Mouse (Mus musculus) T-helper 1 cell (primary cell): ENCODE results near the gene Lrig2.

Experiments used
- in situ Hi-C: fragments of 300-600 bp; cut with MboI, MseI; formaldehyde crosslinking; loops from one replicate; pipeline ENCODE4 v1.15.1; 2025; ENCODE audit warnings: high pct_unique_total_duplicates

The Lrig2 gene

GRCm38 (mm10) chr3:104434246-104434696 lies 77.4 kb downstream of the Lrig2 start:
- in situ Hi-C loops = loop anchor here (25.0 kb wide), 1 partner anchor 622 kb away; the partner anchor contains the start of genes Ap4b1, Dclre1b and Gm43064

GRCm38 (mm10) chr3:104432651-104433050 lies 79.1 kb downstream of the Lrig2 start:
- in situ Hi-C loops = loop anchor here (25.0 kb wide), 1 partner anchor 620 kb away; the partner anchor contains the start of genes Ap4b1, Dclre1b and Gm43064

- in situ Hi-C loops = loop anchor here (25.0 kb wide), 1 partner anchor 620 kb away; the partner anchor contains the start of genes Ap4b1, Dclre1b and Gm43064
Observed at GRCm38 (mm10) chr3:104431848-104432159, 79.9 kb downstream of the Lrig2 start.

GRCm38 (mm10) chr3:104431156-104431847 lies 80.4 kb downstream of the Lrig2 start:
- in situ Hi-C loops = loop anchor here (25.0 kb wide), 1 partner anchor 619 kb away; the partner anchor contains the start of genes Ap4b1, Dclre1b and Gm43064

- in situ Hi-C loops = loop anchor here (25.0 kb wide), 1 partner anchor 615 kb away; the partner anchor contains the start of genes Ap4b1, Dclre1b and Gm43064
Observed at GRCm38 (mm10) chr3:104427354-104427753, 84.4 kb downstream of the Lrig2 start.

GRCm38 (mm10) chr3:104424346-104424745 lies 87.4 kb downstream of the Lrig2 start:
- in situ Hi-C loops = no loop called here

- in situ Hi-C loops = no loop called here
Observed at GRCm38 (mm10) chr3:104420929-104421328, 90.8 kb downstream of the Lrig2 start.

GRCm38 (mm10) chr3:104419990-104420389 lies 91.7 kb downstream of the Lrig2 start:
- in situ Hi-C loops = no loop called here

GRCm38 (mm10) chr3:104416806-104417205 lies 94.9 kb downstream of the Lrig2 start:
- in situ Hi-C loops = no loop called here

- in situ Hi-C loops = no loop called here
Observed at GRCm38 (mm10) chr3:104412482-104412881, 99.2 kb downstream of the Lrig2 start.

- in situ Hi-C loops = no loop called here
Observed at GRCm38 (mm10) chr3:104407506-104407905, 104.2 kb downstream of the Lrig2 start.

GRCm38 (mm10) chr3:104403582-104403981 lies 108.1 kb downstream of the Lrig2 start:
- in situ Hi-C loops = no loop called here

- in situ Hi-C loops = no loop called here
Observed at GRCm38 (mm10) chr3:104401176-104401575, 110.5 kb downstream of the Lrig2 start.

- in situ Hi-C loops = no loop called here
Observed at GRCm38 (mm10) chr3:104400126-104400525, 111.6 kb downstream of the Lrig2 start.

GRCm38 (mm10) chr3:104399296-104400045 lies 112.2 kb downstream of the Lrig2 start:
- in situ Hi-C loops = no loop called here

GRCm38 (mm10) chr3:104397316-104397715 lies 114.4 kb downstream of the Lrig2 start:
- in situ Hi-C loops = no loop called here

GRCm38 (mm10) chr3:104396736-104397081 lies 115.0 kb downstream of the Lrig2 start:
- in situ Hi-C loops = no loop called here

- in situ Hi-C loops = no loop called here
Observed at GRCm38 (mm10) chr3:104396067-104396735, 115.5 kb downstream of the Lrig2 start.

- in situ Hi-C loops = no loop called here
Observed at GRCm38 (mm10) chr3:104390072-104390471, 121.6 kb downstream of the Lrig2 start.

GRCm38 (mm10) chr3:104389449-104389848 lies 122.3 kb downstream of the Lrig2 start:
- in situ Hi-C loops = no loop called here

GRCm38 (mm10) chr3:104385587-104385986 lies 126.1 kb downstream of the Lrig2 start:
- in situ Hi-C loops = no loop called here

GRCm38 (mm10) chr3:104383681-104384341 lies 127.9 kb downstream of the Lrig2 start:
- in situ Hi-C loops = no loop called here
